Comparison of ENCODE assay signal across 27 mouse cellular contexts in genomic region chr3:101208751-101209150, GRCm38 (mm10).
DNase-seq lines count a peak whose midpoint lies in the region; ATAC-seq lines count a peak whose summit lies in the region.
"Had no signal": no experiment of that assay in that cellular context is flagged by ENCODE, and none has a peak within 500 bp of the region (broad histone marks: within the 10 kb centered on the region; RNA-seq: fewer than 3 reads in every experiment).

No protein-coding gene starts in this region.

- H3K36me3 ChIP-seq in forebrain, embryonic 11.5 days (ENCODE audit: control insufficient read depth, insufficient read depth, low read length) = no peaks in the 10 kb centered on the region
- H3K36me3 ChIP-seq in forebrain, embryonic 14.5 days (ENCODE audit: control insufficient read depth, insufficient read depth, low read length) = no peaks in the 10 kb centered on the region
- H3K36me3 ChIP-seq: embryonic facial prominence, embryonic 13.5 days; embryonic facial prominence, embryonic 15.5 days; forebrain, embryonic 12.5 days; forebrain, embryonic 15.5 days; G1E had no signal

- H3K9me3 ChIP-seq in forebrain, embryonic 11.5 days (ENCODE audit: control insufficient read depth, low read length) = no peaks in the 10 kb centered on the region
- no peaks in the 10 kb centered on the region for H3K9me3 ChIP-seq in forebrain, embryonic 14.5 days (replicated peaks; ENCODE audit: control insufficient read depth, low read length)
- H3K9me3 ChIP-seq: embryonic facial prominence, embryonic 13.5 days; embryonic facial prominence, embryonic 15.5 days; forebrain, embryonic 12.5 days; forebrain, embryonic 15.5 days; G1E had no signal

- H3K4me2 ChIP-seq in forebrain, embryonic 11.5 days (ENCODE audit: low read depth, low read length, severe bottlenecking) = no peak overlapping the region
- H3K4me2 ChIP-seq in forebrain, embryonic 14.5 days (ENCODE audit: low read length) = no peak overlapping the region
- H3K4me2 ChIP-seq: embryonic facial prominence, embryonic 13.5 days; embryonic facial prominence, embryonic 15.5 days; forebrain, embryonic 12.5 days; forebrain, embryonic 15.5 days had no signal

- 89% methylated on average over 12 of the region's 12 CpGs for WGBS in forebrain, embryonic 11.5 days
- 91% methylated on average over 12 of the region's 12 CpGs for WGBS in forebrain, embryonic 14.5 days

- H3K4me3 ChIP-seq in forebrain, embryonic 11.5 days (ENCODE audit: low read depth, low read length) = no peak overlapping the region
- H3K4me3 ChIP-seq in forebrain, embryonic 14.5 days (ENCODE audit: low read depth, low read length) = no peak overlapping the region
- H3K4me3 ChIP-seq: embryonic facial prominence, embryonic 13.5 days; embryonic facial prominence, embryonic 15.5 days; erythroblast, embryonic 14.5 days; forebrain, embryonic 12.5 days; forebrain, embryonic 15.5 days had no signal

- ATAC-seq in forebrain, embryonic 11.5 days (replicated peaks; ENCODE audit: low FRiP score) = no peak
- ATAC-seq in forebrain, embryonic 14.5 days = no peak
- ATAC-seq in monocyte, adult 5-6 weeks (replicated peaks; ENCODE audit: insufficient number of reproducible peaks, low FRiP score, low TSS enrichment, poor library complexity, severe bottlenecking) = no peak
- ATAC-seq: activated CD4-positive, CD25-positive, alpha-beta regulatory T cell, adult 4 months; CD4-positive, CD25-positive, alpha-beta regulatory T cell, adult 4 months; forebrain, embryonic 15.5 days; forebrain, postnatal 0 days; Patski had no signal

- peak; percentile 17 for DNase-seq in forebrain, embryonic 11.5 days (ENCODE audit: low spot score)
- DNase-seq in forebrain, embryonic 14.5 days (ENCODE audit: low spot score) = no peak
- peak; percentile 30 for DNase-seq in brain, adult 2 months (ENCODE audit: low read depth, low spot score)
- peak; percentile 51 for DNase-seq in gonadal fat pad, adult 2 months (ENCODE audit: low read depth)
- DNase-seq in lung, postnatal 14 days = no peak
- DNase-seq: adrenal gland, adult 2 months; adrenal gland, postnatal 10 days; adrenal gland, postnatal 25 days; B cell, adult 2 months; cerebellum, adult 11-12 months; cerebellum, adult 2 months; cerebellum, adult 9-10 months; cerebellum, postnatal 10 days; cerebellum, postnatal 25 days; embryo, embryonic 11 days; forebrain, postnatal 0 days had no signal

- H3K9ac ChIP-seq in forebrain, embryonic 11.5 days (ENCODE audit: low read length) = no peak overlapping the region
- H3K9ac ChIP-seq in forebrain, embryonic 14.5 days (ENCODE audit: low read length) = no peak overlapping the region
- H3K9ac ChIP-seq: embryonic facial prominence, embryonic 13.5 days; embryonic facial prominence, embryonic 15.5 days; forebrain, embryonic 12.5 days; forebrain, embryonic 15.5 days; forebrain, postnatal 0 days had no signal

- no peaks in the 10 kb centered on the region for H3K27me3 ChIP-seq in forebrain, embryonic 11.5 days (ENCODE audit: control insufficient read depth, insufficient read depth, low read length)
- no peaks in the 10 kb centered on the region for H3K27me3 ChIP-seq in forebrain, embryonic 14.5 days (replicated peaks; ENCODE audit: control insufficient read depth, insufficient read depth, low read length)
- H3K27me3 ChIP-seq: CH12.LX; embryonic facial prominence, embryonic 13.5 days; embryonic facial prominence, embryonic 15.5 days; forebrain, embryonic 12.5 days; forebrain, embryonic 15.5 days; Patski had no signal

- H3K4me1 ChIP-seq in forebrain, embryonic 11.5 days (replicated peaks; ENCODE audit: control insufficient read depth, insufficient read depth, low read length) = peaks cover 10% of the 10 kb centered on the region
- H3K4me1 ChIP-seq in forebrain, embryonic 14.5 days (ENCODE audit: control insufficient read depth, insufficient read depth, low read length) = peaks cover 14% of the 10 kb centered on the region

- H3K27ac ChIP-seq in forebrain, embryonic 11.5 days (ENCODE audit: low read depth, low read length) = no peak overlapping the region
- no peak overlapping the region for H3K27ac ChIP-seq in forebrain, embryonic 14.5 days (ENCODE audit: low read depth, low read length)
- H3K27ac ChIP-seq: embryonic facial prominence, embryonic 13.5 days; embryonic facial prominence, embryonic 15.5 days; forebrain, embryonic 12.5 days; forebrain, embryonic 15.5 days had no signal

Comparison
In these comparisons a context has a peak if more than half of its experiments do, and no peak if none do; other contexts are left out.
1. DNase-seq: peak in forebrain, embryonic 11.5 days (single experiment), brain, adult 2 months (single experiment) and gonadal fat pad, adult 2 months (single experiment); none in forebrain, embryonic 14.5 days (single experiment) and lung, postnatal 14 days (single experiment).